Mouse (Mus musculus) colon, adult 2 months (tissue): ENCODE data around the gene Fam196b. TPM values are rescaled to one million over a fixed set of nuclear protein-coding genes. Genes with fewer than 3 reads are reported as not detected.

Experiments
- polyA plus RNA-seq: library from polyadenylated mRNA; depleted of rRNA; stranded (reverse); fragments of >200 nt; gene quantifications from 2 replicates; pipeline ENCODE4 v1.2.3, GENCODE M21; 2012; rRNA removed

Gene Fam196b
- 0.03 and 0.07 TPM in 2 replicates for polyA plus RNA-seq

GRCm38 (mm10) chr11:34314534-34315379, at the start of gene Fam196b:
Gene Fam196b, plus strand, starts transcription at chr11:34314822.

Other genes starting within 250 kb of the Fam196b start
- gene 4930469K13Rik, start 216.3 kb upstream of the Fam196b start, polyA plus RNA-seq, result not detected in 2 replicates
- not detected in 2 replicates for gene Foxi1, start 106.7 kb upstream of the Fam196b start, polyA plus RNA-seq